Mouse (Mus musculus): Measurements from ENCODE around the gene Kiz. TPM values are rescaled to one million over a fixed set of nuclear protein-coding genes. Genes with fewer than 3 reads are reported as not detected.

The Kiz gene
- polyA plus RNA-seq, 1 experiment from 2014 or later = 50.6 TPM

GRCm38 (mm10) chr2:147012623-147013184 lies 157.0 kb downstream of the Kiz start, which contains the start of gene Xrn2:
Gene Xrn2 (plus strand): TSS chr2:147012996.
- H3K27me3 ChIP-seq = no peaks in the 10 kb centered on the region
- CTCF ChIA-PET = interaction anchor here (1.2 to 5.6 kb wide), 2 partner anchors 14 to 54 kb away, joined by 3 to 19 read pairs; no protein-coding TSS in a partner anchor
- DNase-seq (ENCODE audit: low read depth, low spot score) (peak; percentile 69), ATAC-seq (peak; percentile 83)
- in situ Hi-C loops (cut with MboI; ENCODE audit: low pct_unique_long_range_greater_than_20kb) = no loop called here
- POLR2A ChIA-PET = interaction anchor here (0.6 kb wide), 1 partner anchor 9 kb away, joined by 3 read pairs; no protein-coding TSS in a partner anchor
- no peak for TF ChIP-seq CTCF (IDR thresholded peaks at IDR 0.05)

GRCm38 (mm10) chr2:147013194-147013969 lies 157.7 kb downstream of the Kiz start:
- no peak for TF ChIP-seq CTCF (IDR thresholded peaks at IDR 0.05)
- ATAC-seq = peak; percentile 86
- CTCF ChIA-PET = interaction anchor here (1.2 to 5.6 kb wide), 2 partner anchors 13 to 54 kb away, joined by 3 to 19 read pairs; no protein-coding TSS in a partner anchor
- POLR2A ChIA-PET = interaction anchor here (0.6 kb wide), 2 partner anchors 8 to 49 kb away, joined by 3 read pairs; no protein-coding TSS in a partner anchor
- no peaks in the 10 kb centered on the region for H3K27me3 ChIP-seq
- in situ Hi-C loops (cut with MboI; ENCODE audit: low pct_unique_long_range_greater_than_20kb) = no loop called here
- DNase-seq (ENCODE audit: low read depth, low spot score) = peak; percentile 33

DNA sequence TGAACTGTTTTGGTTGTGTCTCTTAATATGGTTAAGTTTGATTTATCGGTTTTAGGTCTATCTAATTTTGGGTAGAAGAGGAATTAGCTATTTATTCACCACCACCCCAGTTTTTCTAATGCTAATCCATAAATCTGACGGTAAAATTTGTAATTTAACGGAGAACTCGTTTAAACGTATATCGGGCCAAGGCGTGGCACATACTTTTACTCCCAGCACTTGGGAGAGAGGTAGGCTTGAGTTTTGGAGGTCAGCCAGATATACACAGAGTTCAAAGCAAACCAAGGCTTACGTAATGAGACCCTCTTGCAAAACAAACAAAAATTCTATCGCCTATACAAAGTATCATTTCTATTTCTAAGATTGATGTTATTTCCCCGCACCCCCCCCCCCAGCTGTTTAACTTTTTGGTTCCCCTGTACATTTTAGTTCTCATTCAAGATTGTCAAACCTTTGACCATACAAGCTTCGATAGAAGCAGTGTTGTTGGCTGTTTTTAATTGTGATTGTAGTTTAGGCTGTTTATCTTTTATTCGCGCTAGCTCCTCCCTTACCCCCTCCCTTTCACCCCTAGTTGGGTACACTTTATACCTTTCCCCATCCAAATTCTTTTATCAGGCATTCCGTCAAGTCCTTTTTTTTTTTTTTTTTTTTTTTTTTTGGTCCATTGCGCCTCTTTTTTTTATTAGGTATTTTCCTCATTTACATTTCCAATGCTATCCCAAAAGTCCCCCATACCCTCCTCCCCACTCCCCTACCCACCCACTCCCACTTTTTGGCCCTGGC lies 158.6 kb downstream of the Kiz start:
- ChIA-PET CTCF (interaction anchor here (0.7 to 5.6 kb wide), 3 partner anchors 12 to 55 kb away, joined by 3 to 19 read pairs (median 3); no protein-coding TSS in a partner anchor), POLR2A (interaction anchor here (1.0 kb wide), 1 partner anchor 13 kb away, joined by 4 read pairs; no protein-coding TSS in a partner anchor)
- no peak for ATAC-seq
- in situ Hi-C loops (cut with MboI; ENCODE audit: low pct_unique_long_range_greater_than_20kb) = no loop called here
- TF ChIP-seq CTCF (IDR thresholded peaks at IDR 0.05) = no peak
- no peaks in the 10 kb centered on the region for H3K27me3 ChIP-seq
- no peak for DNase-seq (ENCODE audit: low read depth, low spot score)

Other genes starting within 250 kb of the Kiz start
- gene Xrn2, start 157.1 kb downstream of the Kiz start, polyA plus RNA-seq (2021) = 85.6 TPM
- gene Nkx2-4, start 229.6 kb downstream of the Kiz start, polyA plus RNA-seq (2021) = not detected

All from Patski (cell line).